Mouse (Mus musculus): Measurements from ENCODE around the gene Wnt10a. TPM values are rescaled to one million over a fixed set of nuclear protein-coding genes. Genes with fewer than 3 reads are reported as not detected.
A peak's percentile ranks its signal among the peaks of the same experiment; 100 is the strongest.

The Wnt10a gene
- total and polyA plus RNA-seq, 2 experiments from 2014 or later: not detected

- TF ChIP-seq EP300 (IDR thresholded peaks at IDR 0.05; ENCODE audit: low read depth): no peak
- no peak for TF ChIP-seq CTCF (IDR thresholded peaks at IDR 0.05; ENCODE audit: low read depth)
Observed at GRCm38 (mm10) chr1:74752150-74752549, 39.2 kb upstream of the Wnt10a start.

GRCm38 (mm10) chr1:74752833-74753232 is 38.5 kb upstream of the Wnt10a start:
- no peak for TF ChIP-seq EP300 (IDR thresholded peaks at IDR 0.05; ENCODE audit: low read depth)
- no peak for TF ChIP-seq CTCF (IDR thresholded peaks at IDR 0.05; ENCODE audit: low read depth)
- no peak for ATAC-seq (ENCODE audit: insufficient read depth, low read depth)
- WGBS: 96% methylated on average over 3 of the region's 3 CpGs

More at GRCm38 (mm10) chr1:74752150-74752549, 39.2 kb upstream of the Wnt10a start:
- Histone ChIP-seq H3K27ac (ENCODE audit: low read depth) (no peak overlapping the region), H3K4me3 (ENCODE audit: low read depth, low read length) (no peak overlapping the region), H3K4me2 (ENCODE audit: low read depth, low read length) (no peak overlapping the region), H3K9ac (replicated peaks; ENCODE audit: low read depth, low read length) (no peak overlapping the region), H3K27me3 (ENCODE audit: control insufficient read depth, insufficient read depth, low read length) (no peaks in the 10 kb centered on the region), H3K9me3 (replicated peaks; ENCODE audit: control insufficient read depth, low read length) (no peaks in the 10 kb centered on the region), H3K36me3 (replicated peaks; ENCODE audit: control insufficient read depth, insufficient read depth, low read length) (no peaks in the 10 kb centered on the region), H3K4me1 (ENCODE audit: control insufficient read depth, insufficient read depth) (no peaks in the 10 kb centered on the region; the same call in 1 of the 2 replicates)
- DNase-seq (ENCODE audit: low spot score) (no peak), ATAC-seq (ENCODE audit: insufficient read depth, low read depth) (no peak)
- WGBS: 87% methylated on average over 8 of the region's 8 CpGs

GRCm38 (mm10) chr1:74753266-74753974 is 37.9 kb upstream of the Wnt10a start:
- Histone ChIP-seq H3K36me3 (replicated peaks; ENCODE audit: control insufficient read depth, insufficient read depth, low read length) (no peaks in the 10 kb centered on the region), H3K4me2 (ENCODE audit: low read depth, low read length) (no peak overlapping the region), H3K9ac (replicated peaks; ENCODE audit: low read depth, low read length) (no peak overlapping the region), H3K9me3 (replicated peaks; ENCODE audit: control insufficient read depth, low read length) (no peaks in the 10 kb centered on the region), H3K27me3 (ENCODE audit: control insufficient read depth, insufficient read depth, low read length) (no peaks in the 10 kb centered on the region), H3K27ac (ENCODE audit: low read depth) (no peak overlapping the region), H3K4me3 (ENCODE audit: low read depth, low read length) (no peak overlapping the region), H3K4me1 (ENCODE audit: control insufficient read depth, insufficient read depth) (no peaks in the 10 kb centered on the region; the same call in 1 of the 2 replicates)
- 77% methylated on average over 8 of the region's 8 CpGs for WGBS
- DNase-seq (ENCODE audit: low spot score) (no peak), ATAC-seq (ENCODE audit: insufficient read depth, low read depth) (no peak)
- TF ChIP-seq EP300 (IDR thresholded peaks at IDR 0.05; ENCODE audit: low read depth) (no peak), CTCF (IDR thresholded peaks at IDR 0.05; ENCODE audit: low read depth) (no peak)

More at GRCm38 (mm10) chr1:74752833-74753232, 38.5 kb upstream of the Wnt10a start:
- Histone ChIP-seq H3K27ac (ENCODE audit: low read depth) (no peak overlapping the region), H3K4me3 (ENCODE audit: low read depth, low read length) (no peak overlapping the region), H3K36me3 (replicated peaks; ENCODE audit: control insufficient read depth, insufficient read depth, low read length) (no peaks in the 10 kb centered on the region), H3K9ac (replicated peaks; ENCODE audit: low read depth, low read length) (no peak overlapping the region), H3K27me3 (ENCODE audit: control insufficient read depth, insufficient read depth, low read length) (no peaks in the 10 kb centered on the region), H3K9me3 (replicated peaks; ENCODE audit: control insufficient read depth, low read length) (no peaks in the 10 kb centered on the region), H3K4me2 (ENCODE audit: low read depth, low read length) (no peak overlapping the region), H3K4me1 (ENCODE audit: control insufficient read depth, insufficient read depth) (no peaks in the 10 kb centered on the region; the same call in 1 of the 2 replicates)
- DNase-seq (ENCODE audit: low spot score): no peak

- no peaks in the 10 kb centered on the region for H3K9me3 ChIP-seq (replicated peaks; ENCODE audit: control insufficient read depth, low read length)
- DNase-seq (ENCODE audit: low spot score): no peak
- 69% methylated on average over 5 of the region's 5 CpGs for WGBS
Observed at GRCm38 (mm10) chr1:74754175-74754785, 37.0 kb upstream of the Wnt10a start.

GRCm38 (mm10) chr1:74759773-74760172 is 31.5 kb upstream of the Wnt10a start:
- no peak overlapping the region for H3K27ac ChIP-seq (ENCODE audit: low read depth)
- H3K4me3 ChIP-seq (ENCODE audit: low read depth, low read length): no peak overlapping the region
- TF ChIP-seq CTCF (IDR thresholded peaks at IDR 0.05; ENCODE audit: low read depth) (peak; percentile 89), EP300 (IDR thresholded peaks at IDR 0.05; ENCODE audit: low read depth) (no peak)
- ATAC-seq (ENCODE audit: insufficient read depth, low read depth) (peak; percentile 78), DNase-seq (ENCODE audit: low spot score) (peak; percentile 85)
- peaks cover 14% of the 10 kb centered on the region; the same call in 1 of the 2 replicates for H3K27me3 ChIP-seq (ENCODE audit: control insufficient read depth, insufficient read depth, low read length)
- no peak overlapping the region for H3K9ac ChIP-seq (replicated peaks; ENCODE audit: low read depth, low read length)
- no peaks in the 10 kb centered on the region for H3K4me1 ChIP-seq (ENCODE audit: control insufficient read depth, insufficient read depth)
- WGBS: 16% methylated on average over 4 of the region's 4 CpGs
- no peaks in the 10 kb centered on the region for H3K9me3 ChIP-seq (replicated peaks; ENCODE audit: control insufficient read depth, low read length)
- H3K36me3 ChIP-seq (replicated peaks; ENCODE audit: control insufficient read depth, insufficient read depth, low read length): no peaks in the 10 kb centered on the region
- H3K4me2 ChIP-seq (ENCODE audit: low read depth, low read length): no peak overlapping the region

More at GRCm38 (mm10) chr1:74754175-74754785, 37.0 kb upstream of the Wnt10a start:
- no peaks in the 10 kb centered on the region for H3K27me3 ChIP-seq (ENCODE audit: control insufficient read depth, insufficient read depth, low read length)
- no peak for ATAC-seq (ENCODE audit: insufficient read depth, low read depth)
- no peak overlapping the region for H3K27ac ChIP-seq (ENCODE audit: low read depth)
- H3K4me1 ChIP-seq (ENCODE audit: control insufficient read depth, insufficient read depth): no peaks in the 10 kb centered on the region; the same call in 1 of the 2 replicates
- TF ChIP-seq EP300 (IDR thresholded peaks at IDR 0.05; ENCODE audit: low read depth) (no peak), CTCF (IDR thresholded peaks at IDR 0.05; ENCODE audit: low read depth) (no peak)
- H3K36me3 ChIP-seq (replicated peaks; ENCODE audit: control insufficient read depth, insufficient read depth, low read length): no peaks in the 10 kb centered on the region
- H3K9ac ChIP-seq (replicated peaks; ENCODE audit: low read depth, low read length): no peak overlapping the region
- no peak overlapping the region for H3K4me2 ChIP-seq (ENCODE audit: low read depth, low read length)
- no peak overlapping the region for H3K4me3 ChIP-seq (ENCODE audit: low read depth, low read length)
